Mouse (Mus musculus): ENCODE measurements around the gene Rgl1.

The Rgl1 gene

DNA sequence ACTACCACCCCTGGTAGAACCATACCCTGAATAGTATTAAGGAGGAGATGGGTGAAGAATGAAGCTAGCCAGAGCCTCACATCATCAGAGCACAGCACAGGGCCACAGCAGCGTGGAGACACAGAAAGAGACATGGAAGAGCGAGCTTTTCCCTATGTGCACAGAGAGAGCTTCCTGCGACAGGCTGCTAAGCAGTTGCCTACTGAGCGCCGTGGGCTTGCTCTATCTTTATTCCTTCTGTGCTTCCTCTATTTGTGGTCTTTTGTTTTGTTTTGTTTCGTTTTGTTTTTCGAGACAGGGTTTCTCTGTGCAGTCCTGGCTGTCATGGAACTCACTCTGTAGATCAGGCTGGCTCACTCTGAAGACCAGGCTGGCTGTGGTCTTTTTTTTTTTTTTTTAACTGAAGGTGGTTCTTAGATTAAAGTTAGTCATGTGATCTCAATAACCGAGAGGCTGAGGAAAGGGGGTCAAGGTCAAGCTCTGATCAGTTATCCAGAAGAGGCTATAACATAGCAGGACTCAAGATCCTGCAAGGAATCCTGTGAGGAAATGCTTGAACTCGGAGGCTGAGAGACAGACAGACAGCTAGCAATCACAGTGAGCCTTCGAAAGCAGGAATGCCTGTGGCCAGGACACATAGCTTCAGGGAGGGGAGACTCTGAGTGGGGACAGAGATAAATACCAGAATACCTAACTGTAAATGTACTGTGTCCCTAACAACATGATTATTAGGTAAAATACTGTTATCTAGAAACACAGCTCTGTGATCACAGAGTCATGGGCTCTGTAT is 150.0 kb downstream of the Rgl1 start:
- in situ Hi-C loops (cut with MboI): no loop called here

DNA sequence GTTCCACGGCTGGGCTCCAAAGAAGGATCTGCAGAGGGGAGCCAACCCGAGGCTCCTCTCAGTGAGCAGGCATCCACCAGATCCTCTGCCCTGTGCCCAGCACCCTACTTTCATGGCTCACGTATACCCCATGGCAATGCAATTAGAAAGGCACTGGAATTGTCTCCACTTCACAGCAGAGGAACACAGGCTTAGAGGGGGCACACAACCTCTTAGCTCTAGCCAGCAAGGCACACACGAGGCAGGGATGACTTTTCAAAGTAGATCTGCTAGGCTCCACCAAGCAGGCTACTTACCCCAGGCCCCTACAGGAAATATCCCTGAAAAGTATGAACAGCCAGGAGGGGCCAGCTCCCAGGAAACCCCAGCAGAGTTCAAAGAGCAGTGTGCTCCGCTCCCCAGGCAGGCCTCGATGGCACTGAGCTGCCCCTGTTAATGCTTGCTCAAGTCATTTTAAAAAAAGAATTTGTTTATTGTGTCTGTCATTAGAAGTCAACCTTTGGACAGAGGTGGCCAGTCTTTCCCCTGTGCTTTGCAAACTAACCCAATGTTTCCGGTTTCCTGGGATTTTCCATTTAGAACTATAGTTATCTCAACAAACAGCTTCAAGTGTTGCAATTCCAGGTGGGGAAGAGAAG is 151.3 kb downstream of the Rgl1 start:
- in situ Hi-C loops (cut with MboI): no loop called here

DNA sequence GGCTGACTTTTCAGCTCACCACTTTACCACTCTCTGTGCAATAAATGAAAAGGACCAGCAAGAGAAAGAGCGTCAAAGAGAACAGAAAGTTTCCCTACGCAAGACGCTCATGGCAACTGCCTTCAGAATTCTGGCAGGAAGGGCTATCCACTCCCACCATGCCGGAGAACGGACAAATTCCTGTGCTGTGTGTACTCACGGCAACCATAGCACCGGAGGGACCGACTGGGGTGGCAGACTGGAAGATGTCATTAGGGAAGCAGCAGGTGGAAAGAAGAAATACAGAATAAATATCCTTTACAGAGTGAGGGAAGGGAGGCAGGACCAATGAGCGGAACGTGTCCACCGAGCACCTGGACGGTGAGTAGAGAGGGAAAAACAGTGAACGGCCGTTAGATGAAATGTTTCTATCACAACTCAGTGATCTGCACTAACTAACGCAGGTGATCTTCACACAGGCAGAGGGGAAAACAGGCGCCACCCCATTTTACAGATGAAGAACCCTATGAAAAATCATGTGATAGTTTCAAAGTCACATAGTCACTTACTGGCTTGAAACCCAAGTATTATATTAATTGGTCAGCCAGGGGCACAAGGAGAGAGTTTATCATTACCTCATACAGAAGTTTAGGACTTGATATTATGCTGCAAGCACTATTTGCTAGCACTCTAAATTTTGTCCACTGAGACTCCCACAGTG is 152.8 kb downstream of the Rgl1 start:
- in situ Hi-C loops (cut with MboI): no loop called here

- in situ Hi-C loops (cut with MboI): no loop called here
Measured at GRCm38 (mm10) chr1:152612535-152613157, 153.5 kb downstream of the Rgl1 start.

DNA sequence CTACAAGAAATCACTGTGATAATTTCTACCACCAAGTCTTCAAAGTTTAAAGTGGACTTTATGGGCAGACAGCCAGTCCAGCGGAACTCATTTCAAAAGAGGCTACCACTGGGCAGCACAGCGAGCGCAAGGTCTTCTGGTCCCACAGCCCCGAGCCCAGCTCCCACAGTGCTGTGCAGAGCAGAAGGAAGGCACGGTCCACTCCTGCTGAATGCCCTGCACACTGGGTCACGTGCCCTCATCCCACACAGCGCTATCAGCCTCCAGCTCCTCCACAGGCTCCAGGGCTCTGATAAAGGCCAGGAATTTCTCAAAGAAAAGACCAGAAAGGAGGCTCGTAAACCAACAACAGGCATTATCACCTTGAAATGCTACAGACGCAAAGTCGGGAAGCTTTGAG is 156.6 kb downstream of the Rgl1 start:
- in situ Hi-C loops (cut with MboI): no loop called here

GRCm38 (mm10) chr1:152609006-152609405 is 157.1 kb downstream of the Rgl1 start:
- in situ Hi-C loops (cut with MboI): no loop called here

- in situ Hi-C loops (cut with MboI): no loop called here
Measured at GRCm38 (mm10) chr1:152607765-152608164, 158.4 kb downstream of the Rgl1 start.

DNA sequence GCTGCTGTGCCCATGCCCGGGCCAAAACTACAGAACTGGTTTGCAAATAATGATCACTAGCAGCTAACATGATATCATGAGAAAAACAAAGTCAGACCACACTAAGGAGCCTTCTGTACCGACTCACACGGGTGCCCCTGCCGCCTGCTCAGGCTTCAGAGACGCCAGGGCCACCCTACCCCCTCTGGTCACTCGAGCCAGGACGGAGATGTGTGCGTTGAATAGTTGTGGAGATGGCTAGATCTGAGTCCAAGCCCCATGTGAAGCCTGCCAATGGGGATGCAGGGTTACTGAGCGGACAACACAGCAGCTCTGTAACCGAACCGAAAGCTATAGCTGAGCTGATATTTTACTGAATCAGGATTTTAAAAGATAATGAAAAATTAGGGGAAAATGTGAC is 159.4 kb downstream of the Rgl1 start:
- in situ Hi-C loops (cut with MboI): no loop called here

DNA sequence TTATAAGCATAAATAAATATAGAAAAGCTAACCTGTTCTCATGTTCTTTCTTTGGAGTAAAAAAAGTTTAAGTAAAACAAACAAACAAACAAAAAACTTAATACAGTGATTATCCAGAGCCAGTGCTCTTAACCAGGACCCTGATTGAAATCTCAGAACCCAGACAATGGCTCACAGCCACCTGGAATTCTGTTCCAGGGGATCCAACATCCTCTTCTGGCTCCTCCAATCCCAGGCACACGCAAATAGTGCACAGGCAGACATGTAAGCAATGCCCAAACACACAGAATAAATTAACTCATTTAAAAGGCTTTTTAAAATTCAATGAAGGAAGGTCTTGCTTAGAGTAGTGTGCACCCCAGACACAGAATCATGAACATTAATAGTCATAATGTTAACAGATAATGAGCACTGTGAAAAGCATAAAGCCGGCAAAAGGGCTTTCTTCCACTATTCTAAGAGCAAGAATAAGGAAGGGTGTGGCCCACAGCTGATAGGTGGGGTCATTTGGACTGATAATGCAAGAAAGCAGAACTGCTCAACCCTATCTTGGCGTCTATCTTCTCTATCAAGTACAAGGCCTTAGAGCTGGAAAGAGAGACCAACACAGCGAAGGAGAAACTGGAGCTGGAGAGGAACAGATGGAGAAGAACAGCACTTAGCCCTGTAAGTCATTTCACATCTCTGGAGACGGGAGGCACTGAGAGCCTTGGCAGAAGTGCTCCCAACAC is 160.1 kb downstream of the Rgl1 start:
- in situ Hi-C loops (cut with MboI): no loop called here

DNA sequence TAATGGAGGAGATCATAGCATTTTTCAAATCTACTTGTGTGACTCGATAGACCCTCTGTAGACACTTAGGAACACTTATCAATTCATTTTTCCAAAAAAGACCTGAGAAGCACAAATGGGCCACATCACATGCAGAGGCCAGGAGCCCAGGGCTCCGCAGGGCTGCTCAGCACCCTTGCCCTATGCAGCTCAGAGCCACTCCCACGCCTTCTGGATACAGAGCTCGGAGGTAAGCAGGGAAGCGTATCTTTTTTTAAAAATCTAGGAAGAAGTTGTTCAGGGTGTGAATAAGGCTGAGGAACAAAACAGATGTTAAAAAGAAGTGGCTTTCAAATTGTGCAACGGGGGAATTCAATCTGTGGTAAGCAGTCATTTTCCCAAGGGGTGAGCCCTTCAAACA is 162.0 kb downstream of the Rgl1 start:
- in situ Hi-C loops (cut with MboI): no loop called here

- in situ Hi-C loops (cut with MboI): no loop called here
Measured at GRCm38 (mm10) chr1:152603628-152604027, 162.5 kb downstream of the Rgl1 start.

DNA sequence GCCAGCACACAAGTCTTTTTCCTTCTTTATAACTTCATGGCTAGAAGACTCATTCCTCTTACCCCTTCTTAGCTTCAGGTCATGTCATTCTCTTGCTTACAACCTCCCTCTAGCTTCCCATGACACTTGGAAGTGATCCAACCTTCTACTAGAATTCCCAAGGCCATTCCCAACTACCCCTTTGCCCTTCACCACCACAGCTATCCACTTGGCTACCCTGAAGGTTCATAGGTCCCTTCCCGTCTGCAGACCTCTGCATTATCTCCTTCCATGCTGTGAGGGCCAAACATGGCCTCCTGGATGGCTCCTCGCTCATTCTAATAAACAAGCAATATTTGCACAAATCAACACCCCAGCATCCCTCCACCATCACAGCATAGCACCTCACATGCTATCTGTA is 165.7 kb downstream of the Rgl1 start:
- in situ Hi-C loops (cut with MboI): no loop called here

DNA sequence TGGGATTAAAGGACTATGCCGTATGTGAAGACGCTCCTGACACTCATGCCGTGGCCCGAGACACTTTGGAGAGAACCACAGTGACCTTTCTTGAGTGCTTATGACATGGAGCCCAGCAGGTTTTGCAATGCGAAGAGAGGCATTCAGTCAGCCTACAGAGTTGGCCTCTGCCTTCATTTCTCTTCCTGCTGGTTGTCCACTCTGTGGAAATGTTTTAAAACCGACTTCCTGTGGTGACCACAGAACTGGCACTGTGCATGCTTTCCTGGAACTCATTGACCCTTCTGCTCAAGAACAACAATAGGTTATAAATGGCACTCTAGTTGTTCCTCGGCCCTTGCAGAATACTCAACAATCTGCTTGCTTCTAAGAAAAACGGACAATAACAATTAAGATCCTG is 166.8 kb downstream of the Rgl1 start:
- in situ Hi-C loops (cut with MboI): no loop called here

DNA sequence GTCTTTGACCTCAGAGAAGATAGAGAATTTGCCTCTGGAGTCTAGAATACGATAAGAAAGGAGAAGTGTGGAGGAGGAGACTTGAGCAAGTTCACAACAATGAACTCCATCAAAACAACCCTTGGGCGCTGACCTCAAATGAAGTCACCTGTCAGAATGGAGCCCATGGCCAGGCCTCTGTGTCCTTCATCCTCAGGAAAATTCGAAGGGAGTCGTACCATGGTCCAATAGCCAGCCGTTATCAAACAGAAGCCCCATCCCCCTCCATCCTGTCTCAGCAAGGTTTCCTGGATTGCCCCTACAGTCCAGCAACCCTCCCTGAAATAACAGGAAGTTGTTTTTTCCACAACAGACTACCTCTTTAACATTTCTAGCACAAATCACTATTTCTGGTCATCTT is 171.5 kb downstream of the Rgl1 start:
- in situ Hi-C loops (cut with MboI): no loop called here

- in situ Hi-C loops (cut with MboI): no loop called here
Measured at GRCm38 (mm10) chr1:152593831-152594549, 172.2 kb downstream of the Rgl1 start.

- in situ Hi-C loops (cut with MboI): no loop called here
Measured at GRCm38 (mm10) chr1:152593382-152593781, 172.8 kb downstream of the Rgl1 start.

DNA sequence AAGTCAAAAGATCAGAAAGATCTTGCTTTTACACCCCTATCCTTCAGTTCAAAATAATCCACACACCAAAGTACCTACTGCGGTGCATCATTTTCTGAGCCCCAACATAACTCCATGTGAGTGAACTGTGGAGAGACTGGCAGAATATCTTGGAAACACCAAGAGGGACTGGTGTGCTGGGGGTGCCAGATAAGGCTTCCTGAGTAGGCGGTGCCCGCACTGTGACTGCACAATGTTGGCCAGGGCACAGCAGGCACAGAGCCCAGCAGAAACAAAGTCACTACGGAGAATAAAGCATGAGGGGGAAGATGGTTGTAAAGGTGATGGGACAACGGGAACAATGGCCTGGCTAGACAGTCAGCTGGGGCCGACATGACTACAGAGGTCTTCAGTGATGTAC is 173.5 kb downstream of the Rgl1 start:
- in situ Hi-C loops (cut with MboI): no loop called here

DNA sequence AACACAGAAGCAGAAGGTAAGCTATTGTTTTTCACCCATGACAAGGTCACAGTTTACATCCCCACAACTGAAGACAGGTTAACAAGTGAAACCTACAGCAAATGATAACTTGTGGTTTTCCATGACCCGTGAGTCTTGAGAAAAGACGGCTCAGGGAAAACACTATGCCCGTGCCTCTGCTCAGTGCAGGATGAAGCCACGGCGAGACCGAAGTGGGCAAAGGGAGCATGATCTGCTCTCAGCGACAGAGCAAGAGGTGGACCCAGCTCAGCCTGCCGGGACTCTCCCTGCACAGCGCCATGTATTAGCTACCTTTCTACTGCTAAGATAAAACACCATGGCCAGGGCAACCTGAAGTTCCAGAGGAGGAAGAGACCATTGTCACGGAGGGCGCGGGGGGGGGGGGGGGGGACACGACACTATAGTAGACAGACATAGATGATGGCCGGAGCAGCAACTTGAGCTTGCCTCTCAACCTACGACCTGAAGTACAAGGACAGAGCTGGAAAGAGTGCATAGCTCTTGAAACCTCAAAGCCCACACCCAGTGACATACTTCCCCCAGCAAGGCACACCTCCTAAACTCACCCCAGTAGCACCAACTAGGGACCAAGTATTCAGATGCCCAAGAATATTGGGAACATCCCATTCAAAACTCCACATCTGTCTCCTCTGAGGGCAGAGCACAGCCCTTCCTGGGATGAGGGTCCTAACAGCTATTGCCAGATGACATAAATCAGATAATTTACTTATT is 174.2 kb downstream of the Rgl1 start:
- in situ Hi-C loops (cut with MboI): no loop called here

DNA sequence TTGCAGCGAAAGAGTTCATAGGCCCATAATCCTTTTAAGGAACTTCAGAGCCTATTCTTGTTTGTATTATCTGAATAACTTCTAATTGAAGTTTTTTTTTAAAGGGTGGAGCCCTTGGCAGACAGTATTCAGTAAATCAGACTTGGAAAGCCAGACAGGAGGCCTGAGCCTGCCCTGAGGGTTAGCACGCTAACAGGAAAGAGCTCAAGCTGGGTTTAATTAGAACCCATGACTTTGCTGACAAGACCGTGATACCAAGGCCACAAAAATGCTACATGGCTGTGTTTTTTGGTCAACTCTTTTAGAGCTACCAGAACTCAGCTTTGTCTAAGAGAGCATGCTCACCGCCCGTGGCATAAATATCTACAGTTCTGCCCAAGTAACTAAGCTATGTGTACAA is 175.8 kb downstream of the Rgl1 start:
- in situ Hi-C loops (cut with MboI): no loop called here

- in situ Hi-C loops (cut with MboI): no loop called here
Measured at GRCm38 (mm10) chr1:152589331-152589935, 176.7 kb downstream of the Rgl1 start.

Measured in mature B cell (primary cell).